Mouse (Mus musculus) lung, postnatal 0 days (tissue): ENCODE results near the gene Ak8. TPM values are rescaled to one million over a fixed set of nuclear protein-coding genes. Genes with fewer than 3 reads are reported as not detected.

Experiments used
- ATAC-seq: fragments of 200-750 bp; cut with Nextera tagmentation; 2 replicates; pipeline ENCODE4 v1.8.0; 2017; ENCODE audit warnings: moderate library complexity
- DNase-seq: peaks from one replicate; pipeline ENCODE4 v3.0.0-alpha.2; 2016; ENCODE audit warnings: low spot score
- H3K27ac ChIP-seq: fragments of 300-500 bp; sonication (generic); 2 replicates; pipeline ENCODE4 v1.5.1; 2014; ENCODE audit warnings: antibody characterized with exemption, mild to moderate bottlenecking, low read length, mixed read lengths
- H3K27me3 ChIP-seq: fragments of 300-500 bp; sonication (generic); replicated peaks from 2 replicates; pipeline ENCODE4 v1.6.1; 2014; ENCODE audit warnings: low read length, mixed read lengths; ENCODE audit not compliant: insufficient read depth
- H3K36me3 ChIP-seq: fragments of 300-500 bp; sonication (generic); 2 replicates; pipeline ENCODE4 v1.6.1; 2014; ENCODE audit warnings: low read length, mixed read lengths; ENCODE audit not compliant: insufficient read depth
- H3K4me1 ChIP-seq: fragments of 300-500 bp; sonication (generic); 2 replicates; pipeline ENCODE4 v1.6.1; 2014; ENCODE audit warnings: antibody characterized with exemption, low read depth, low read length, mixed read lengths; ENCODE audit not compliant: insufficient read depth
- H3K4me2 ChIP-seq: fragments of 300-500 bp; sonication (generic); replicated peaks from 2 replicates; pipeline ENCODE4 v1.6.1; 2014; ENCODE audit warnings: low read depth, mild to moderate bottlenecking, low read length, moderate library complexity, mixed read lengths
- H3K4me3 ChIP-seq: fragments of 300-500 bp; sonication (generic); 2 replicates; pipeline ENCODE4 v1.5.1; 2014; ENCODE audit warnings: low read depth, low read length
- H3K9ac ChIP-seq: fragments of 300-500 bp; sonication (generic); replicated peaks from 2 replicates; pipeline ENCODE4 v1.6.1; 2014; ENCODE audit warnings: low read depth, mild to moderate bottlenecking
- H3K9me3 ChIP-seq: fragments of 300-500 bp; sonication (generic); 2 replicates; pipeline ENCODE4 v1.6.1; 2016; ENCODE audit warnings: low read length, mixed read lengths
- CTCF ChIP-seq: IDR thresholded peaks from 2 replicates; pipeline ENCODE4 v1.5.1; 2016; ENCODE audit warnings: antibody characterized with exemption, mild to moderate bottlenecking
- EP300 ChIP-seq: IDR thresholded peaks from 2 replicates; pipeline ENCODE4 v1.6.1; 2016; ENCODE audit warnings: antibody characterized with exemption, mild to moderate bottlenecking, control low read depth
- whole genome bisulfite sequencing: fragments of 180-500 bp; shearing (Covaris S2); extraction: QIAGEN DNeasy Blood & Tissue Kit; methylation state at CpG from one replicate; pipeline ENCODE4 v1.1.7; 2014; 5-methylcytosine and 5-hydroxymethylcytosine counted together
- polyA plus RNA-seq: library from polyadenylated mRNA; unstranded; fragments of >200 nt; fragmentation: Nextera tagmentation; extraction: Ambion mirVana; gene quantifications from 2 replicates; pipeline ENCODE4 v1.2.1, GENCODE M21; 2015

Gene Ak8
- polyA plus RNA-seq, 1 experiment from 2014 or later: 8.7 TPM

DNA sequence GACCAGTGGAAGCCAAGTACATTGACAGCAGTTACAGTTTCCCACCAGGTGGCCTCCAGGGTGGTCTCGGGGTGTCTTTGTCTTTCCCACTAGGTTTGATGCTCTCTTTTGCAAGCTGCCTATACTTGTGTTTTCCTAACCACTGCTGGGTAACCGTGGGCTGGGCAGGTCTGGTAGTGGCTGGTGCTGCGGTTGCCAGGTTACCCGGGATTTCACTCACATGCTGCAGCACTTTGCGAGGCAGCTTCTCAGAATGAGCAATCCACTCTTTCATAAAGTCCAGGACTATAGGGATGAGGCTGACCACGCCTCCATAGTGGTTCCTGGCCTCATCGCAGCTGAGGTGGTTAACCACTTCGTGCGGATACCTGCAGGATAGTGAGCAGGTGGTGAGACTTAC is 7.3 kb upstream of the Ak8 start:
- no peak for DNase-seq
- H3K4me1 ChIP-seq: no peaks in the 10 kb centered on the region
- no peaks in the 10 kb centered on the region for H3K27me3 ChIP-seq
- 0 out of 2 replicates have a peak, but pooled peaks cover 3% of the 10 kb centered on the region for H3K36me3 ChIP-seq
- 79% methylated on average over 9 of the region's 9 CpGs for whole genome bisulfite sequencing
- no peak overlapping the region for H3K4me3 ChIP-seq
- no peak overlapping the region for H3K4me2 ChIP-seq
- H3K9ac ChIP-seq: no peak overlapping the region
- no peaks in the 10 kb centered on the region for H3K9me3 ChIP-seq
- no peak for ATAC-seq
- no peak for TF ChIP-seq CTCF
- TF ChIP-seq EP300: no peak
- H3K27ac ChIP-seq: no peak overlapping the region

DNA sequence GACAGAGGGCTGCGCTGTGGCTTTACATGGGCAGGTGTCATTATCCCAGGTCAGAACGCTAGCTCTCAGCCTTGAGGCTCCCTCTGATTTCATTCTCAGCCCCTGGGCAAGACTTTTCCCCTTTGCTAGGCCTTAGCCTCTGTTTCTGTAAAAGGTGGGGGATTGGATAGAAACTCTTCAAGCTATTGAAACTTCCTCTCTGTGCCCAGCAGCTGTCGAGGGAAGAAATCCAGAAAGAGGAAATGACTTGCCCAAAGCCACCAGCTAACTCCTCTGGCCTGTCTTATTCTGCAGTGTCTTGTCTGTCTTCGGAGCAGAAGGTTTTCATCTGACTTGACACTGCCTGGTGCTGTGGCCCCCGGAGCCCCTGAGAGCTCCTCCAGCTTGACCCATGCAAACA is 1.4 kb upstream of the Ak8 start:
- no peaks in the 10 kb centered on the region for H3K36me3 ChIP-seq
- no peak overlapping the region for H3K4me3 ChIP-seq
- H3K9me3 ChIP-seq: no peaks in the 10 kb centered on the region
- H3K4me2 ChIP-seq: no peak overlapping the region
- H3K9ac ChIP-seq: no peak overlapping the region
- H3K27me3 ChIP-seq: no peaks in the 10 kb centered on the region
- H3K4me1 ChIP-seq: peaks cover 4% of the 10 kb centered on the region; the same call in 1 of the 2 replicates
- 67% methylated on average over 5 of the region's 5 CpGs for WGBS
- TF ChIP-seq EP300: no peak
- ATAC-seq (no peak), DNase-seq (peak; percentile 31)
- no peak overlapping the region for H3K27ac ChIP-seq

DNA sequence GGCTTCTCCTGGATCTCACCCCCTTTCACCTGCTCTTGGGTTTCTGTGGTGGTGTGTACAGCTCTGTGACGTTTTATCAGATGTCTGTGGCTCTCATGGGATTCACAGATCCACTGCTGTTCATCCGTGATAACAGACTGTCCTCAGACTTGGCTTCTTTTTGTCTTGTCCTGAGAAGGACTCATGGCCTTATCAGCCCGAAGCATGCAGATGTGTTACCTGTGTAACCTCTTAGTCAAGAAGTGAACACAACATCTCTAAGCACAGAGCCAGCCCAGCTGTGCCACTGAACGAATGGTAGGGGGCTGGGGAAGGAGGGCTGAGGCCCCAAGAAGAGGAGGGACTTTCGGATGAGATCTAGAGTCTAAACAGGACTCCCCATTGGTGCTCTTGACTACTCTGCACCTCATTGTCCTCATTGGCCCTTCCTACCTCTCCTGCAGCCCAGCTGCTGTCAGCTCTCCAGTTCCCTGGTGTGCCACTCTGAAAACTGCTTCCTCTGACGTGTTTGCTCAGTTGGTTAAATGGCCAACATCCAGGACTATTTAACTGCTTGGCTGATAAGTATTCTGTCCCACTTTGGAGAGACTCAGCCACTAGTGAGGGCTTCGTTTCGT is 1.8 kb downstream of the Ak8 start:
- H3K9ac ChIP-seq: no peak overlapping the region

DNA sequence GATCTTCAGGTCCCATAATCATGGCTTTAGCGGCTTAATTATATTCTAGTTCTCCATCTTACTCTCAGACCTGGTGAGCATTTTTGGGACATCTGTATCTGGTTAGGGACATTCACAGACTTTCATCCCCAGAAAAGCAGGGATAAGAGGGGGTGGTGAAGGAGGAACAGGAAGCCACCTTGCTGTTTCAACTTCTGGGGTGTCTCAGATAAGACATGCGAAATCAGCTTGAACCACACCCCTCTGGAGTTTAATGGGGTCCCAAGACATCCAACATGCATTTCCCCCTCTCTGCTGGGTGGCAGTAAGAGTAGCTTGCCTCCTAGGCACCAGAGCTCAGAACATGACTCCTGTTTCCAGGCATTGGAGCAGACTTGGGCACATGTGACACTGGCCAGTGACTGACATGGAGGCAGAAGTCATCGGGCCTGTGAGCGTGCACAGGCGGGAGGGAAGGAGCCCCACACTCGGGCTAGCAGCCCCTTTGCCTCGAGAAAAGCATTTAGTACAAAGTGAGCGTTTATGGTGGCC is 6.2 kb downstream of the Ak8 start:
- WGBS: 57% methylated on average over 8 of the region's 8 CpGs
- H3K9ac ChIP-seq: no peak overlapping the region
- H3K9me3 ChIP-seq: no peaks in the 10 kb centered on the region
- no peak overlapping the region for H3K4me2 ChIP-seq
- no peak overlapping the region for H3K4me3 ChIP-seq
- ATAC-seq (no peak), DNase-seq (no peak)
- no peak overlapping the region for H3K27ac ChIP-seq
- TF ChIP-seq EP300 (no peak), CTCF (no peak)
- H3K4me1 ChIP-seq: no peaks in the 10 kb centered on the region
- H3K27me3 ChIP-seq: no peaks in the 10 kb centered on the region
- no peaks in the 10 kb centered on the region for H3K36me3 ChIP-seq

More for the DNA sequence above, 1.8 kb downstream of the Ak8 start:
- TF ChIP-seq EP300 (no peak), CTCF (no peak)
- Histone ChIP-seq H3K9me3 (no peaks in the 10 kb centered on the region), H3K27me3 (no peaks in the 10 kb centered on the region), H3K27ac (no peak overlapping the region), H3K36me3 (no peaks in the 10 kb centered on the region), H3K4me1 (peaks cover 4% of the 10 kb centered on the region; the same call in 1 of the 2 replicates), H3K4me3 (no peak overlapping the region), H3K4me2 (no peak overlapping the region)
- ATAC-seq (no peak), DNase-seq (no peak)
- WGBS: 54% methylated on average over 8 of the region's 8 CpGs

DNA sequence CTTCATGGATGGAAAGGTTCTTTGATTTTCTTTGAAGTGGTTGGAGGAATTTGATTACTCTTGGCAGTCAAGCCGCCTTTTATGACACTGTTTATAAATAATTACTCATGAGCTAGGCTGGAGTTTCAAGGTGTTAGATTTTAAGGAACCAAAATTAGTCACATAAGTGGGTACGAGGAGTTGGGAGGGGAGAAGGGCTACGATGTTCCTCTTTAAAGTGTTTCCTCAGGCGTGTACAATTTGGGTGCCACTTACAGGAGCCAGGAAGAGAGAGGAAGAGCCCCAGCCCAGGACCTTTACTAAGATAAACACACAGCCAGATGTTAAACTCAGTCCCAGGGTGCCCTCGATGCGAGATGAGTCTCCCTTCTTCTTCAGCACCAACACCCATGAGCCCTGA is 6.8 kb downstream of the Ak8 start:
- Histone ChIP-seq H3K9me3 (no peaks in the 10 kb centered on the region), H3K27ac (no peak overlapping the region), H3K36me3 (no peaks in the 10 kb centered on the region), H3K4me2 (no peak overlapping the region), H3K27me3 (no peaks in the 10 kb centered on the region), H3K9ac (no peak overlapping the region), H3K4me1 (no peaks in the 10 kb centered on the region), H3K4me3 (no peak overlapping the region)
- ATAC-seq: no peak
- TF ChIP-seq CTCF: no peak
- no peak for TF ChIP-seq EP300
- no peak for DNase-seq
- 22% methylated on average over 6 of the region's 6 CpGs for WGBS

DNA sequence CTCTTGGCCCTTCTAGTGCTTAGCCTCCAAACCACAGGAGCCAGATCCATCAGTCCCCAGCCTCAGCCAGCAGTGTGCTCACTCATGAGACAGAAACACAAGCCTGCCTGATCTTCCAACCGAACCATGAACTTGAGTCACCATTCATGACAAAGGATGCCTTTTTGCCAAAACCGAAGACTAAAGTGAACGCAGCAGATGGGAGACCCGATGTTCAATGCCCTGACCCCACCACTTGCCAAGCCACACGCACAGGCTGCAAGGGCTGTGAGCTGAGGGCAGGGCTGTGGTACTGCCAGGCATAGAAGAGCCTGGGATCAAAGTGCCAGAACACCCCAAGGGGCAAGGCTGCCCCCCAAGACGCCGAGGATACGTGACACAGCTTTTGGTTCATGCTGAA is 13.1 kb downstream of the Ak8 start:
- TF ChIP-seq CTCF: no peak
- no peak for TF ChIP-seq EP300
- Histone ChIP-seq H3K9ac (no peak overlapping the region), H3K4me2 (no peak overlapping the region), H3K4me3 (no peak overlapping the region), H3K36me3 (no peaks in the 10 kb centered on the region), H3K27me3 (no peaks in the 10 kb centered on the region), H3K4me1 (no peaks in the 10 kb centered on the region), H3K9me3 (no peaks in the 10 kb centered on the region), H3K27ac (no peak overlapping the region)
- no peak for DNase-seq
- ATAC-seq: no peak
- 86% methylated on average over 8 of the region's 8 CpGs for WGBS
